Mouse (Mus musculus) testis, postnatal 14 days (tissue): ENCODE data around the gene Hist1h3d.

ENCODE experiments used
- DNase-seq: peaks from one replicate; pipeline ENCODE4 v3.0.0; 2021; ENCODE audit warnings: low spot score

Gene Hist1h3d

DNA sequence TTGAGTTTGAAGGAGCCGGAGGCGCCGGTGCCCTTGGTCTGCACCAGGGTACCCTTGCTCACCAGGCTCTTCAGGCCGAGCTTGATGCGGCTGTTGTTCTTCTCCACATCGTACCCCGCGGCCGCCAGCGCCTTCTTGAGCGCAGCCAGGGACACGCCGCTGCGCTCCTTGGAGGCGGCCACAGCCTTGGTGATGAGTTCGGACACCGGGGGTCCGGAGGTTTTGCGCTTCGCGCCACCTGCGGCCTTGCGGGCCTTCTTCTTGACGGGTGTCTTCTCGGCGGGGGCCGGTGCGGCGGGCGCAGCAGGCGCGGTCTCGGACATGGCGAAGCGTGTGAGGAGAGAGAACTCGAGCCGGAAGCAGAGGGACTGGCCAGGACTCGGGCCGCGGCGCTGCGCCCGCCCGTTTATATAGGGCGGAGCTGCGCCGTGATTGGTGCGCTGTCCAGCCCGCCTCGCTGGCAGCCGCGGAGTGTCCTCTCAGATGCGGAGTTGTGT is 46.7 kb downstream of the Hist1h3d start, which contains the start of gene Hist1h1e:
Gene Hist1h1e (minus strand): TSS at position 384 of the 497 bp plus-strand sequence.
- DNase-seq: peak; percentile 87

DNA sequence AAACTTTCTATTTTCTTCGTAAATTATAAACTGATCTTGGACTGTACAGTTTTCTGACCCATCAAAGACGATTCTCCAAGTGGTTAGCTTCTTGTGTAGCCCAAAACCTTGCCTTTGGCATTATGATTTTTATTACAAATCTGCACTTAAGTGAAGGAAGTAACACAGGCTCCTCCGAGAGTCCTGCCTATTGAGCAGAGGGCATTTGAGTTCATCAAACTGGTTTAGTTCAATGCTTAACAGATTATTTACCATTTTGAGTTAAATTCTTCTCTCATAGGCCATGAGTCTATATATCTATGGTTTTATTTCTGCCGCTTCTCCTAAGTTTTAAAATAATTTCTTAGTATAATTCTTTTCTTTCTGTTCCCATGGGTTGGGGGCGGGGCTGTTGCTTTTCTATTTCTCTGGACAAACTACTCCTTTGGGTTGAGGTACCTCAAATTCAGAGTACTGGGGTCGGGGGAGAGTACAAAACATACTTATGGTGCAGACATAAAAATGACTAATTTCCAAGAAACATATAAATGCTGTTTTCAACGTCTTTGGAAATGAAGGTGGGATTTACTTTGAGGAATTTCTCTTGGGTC is 47.4 kb downstream of the Hist1h3d start:
- DNase-seq: no peak
